Mouse (Mus musculus) layer of hippocampus, postnatal 14 days (tissue): Measurements from ENCODE around the gene Tmprss9. TPM values are rescaled to one million over a fixed set of nuclear protein-coding genes. Genes with fewer than 3 reads are reported as not detected.
A peak's percentile ranks its signal among the peaks of the same experiment; 100 is the strongest.
"Not testable (repeated sequence)": the region's sequence is repeated elsewhere in the genome, so short reads cannot be mapped to it uniquely, and the experiment has no call there.

Experiments
- DNase-seq, 2 experiments: peaks; one replicate each; pipeline ENCODE4 v3.0.0; 2021 to 2022; ENCODE audit warnings: low spot score in 2 of 2, mixed read lengths in 1 of 2
- long read RNA-seq, 2 experiments: library from polyadenylated mRNA; stranded (forward); transcript quantifications; one replicate each; pipeline ENCODE4 v2.0.0; 2021
- total RNA-seq, 2 experiments: library from RNA; stranded (reverse); gene quantifications; 2 replicates each; pipeline ENCODE4 v1.2.3; 2021

Gene Tmprss9
- total RNA-seq = under 1 TPM; 0.38 to 0.44 TPM
- long read RNA-seq, experiment 1, partial matches to known transcripts = 0 of 1 reads
- long read RNA-seq, experiment 1, other reads (novel, unspliced or antisense) = 1 of 1 reads
- long read RNA-seq, experiment 2, partial matches to known transcripts = 1 of 3 reads
- long read RNA-seq, experiment 2, other reads (novel, unspliced or antisense) = 2 of 3 reads

DNA sequence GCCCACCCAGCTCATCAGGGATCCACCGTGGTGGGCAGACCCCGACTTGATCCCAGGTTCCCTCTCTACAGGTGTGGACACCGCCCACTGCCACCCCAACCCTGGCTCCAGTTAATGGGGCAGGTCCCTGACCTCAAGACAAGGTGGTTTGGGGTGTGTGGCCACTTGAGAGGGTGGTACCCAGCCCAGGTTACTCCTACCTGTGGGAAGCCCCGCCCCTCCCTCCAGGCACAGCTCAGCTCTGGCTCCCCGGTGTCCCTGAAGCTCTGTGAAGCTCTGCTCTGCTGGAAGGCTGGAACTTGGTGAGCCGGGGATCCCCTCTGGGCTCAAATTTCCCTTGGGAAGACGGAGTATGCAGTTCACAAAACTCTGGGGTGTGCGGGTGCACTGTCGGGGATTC, at the start of gene Tmprss9:
Gene Tmprss9 (plus strand): TSS at position 268 of the 400 bp plus-strand sequence.
- DNase-seq = no peak

DNA sequence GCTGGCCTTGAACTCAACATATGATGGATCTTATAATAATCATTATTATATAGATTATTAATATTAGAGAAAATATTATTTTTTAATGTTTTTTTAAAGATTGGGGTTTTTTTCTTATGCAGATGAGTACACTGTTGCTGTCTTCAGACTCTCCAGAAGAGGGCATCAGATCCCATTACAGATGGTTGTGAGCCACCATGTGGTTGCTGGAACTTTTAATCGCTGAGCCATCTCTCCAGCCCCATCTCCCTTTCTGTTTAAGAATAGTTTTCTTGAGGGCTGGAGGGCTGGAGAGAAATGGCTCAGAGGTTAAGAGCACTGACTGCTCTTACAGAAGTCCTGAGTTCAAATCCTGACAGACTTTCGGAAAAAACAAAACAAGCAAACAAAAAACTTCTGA, 49.7 kb upstream of the Tmprss9 start:
- no peak for DNase-seq

DNA sequence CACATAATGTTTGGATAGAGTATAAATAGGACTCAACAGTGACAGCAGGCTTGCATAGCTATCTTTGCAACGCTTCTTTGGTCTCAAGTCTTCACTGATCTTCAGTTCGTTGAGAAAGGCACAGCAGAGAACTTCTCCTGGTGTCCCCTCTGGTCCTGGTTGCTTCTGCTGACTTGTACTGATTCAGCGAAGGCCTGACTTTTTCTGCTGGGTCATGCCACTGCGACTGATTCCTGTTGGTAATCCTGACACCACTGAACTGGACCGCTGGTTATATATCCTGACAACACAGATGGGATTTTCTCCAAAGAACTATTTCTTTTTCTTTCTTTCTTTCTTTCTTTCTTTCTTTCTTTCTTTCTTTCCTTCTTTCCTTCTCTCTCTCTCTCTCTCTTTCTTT, 49.1 kb upstream of the Tmprss9 start:
- no peak for DNase-seq

DNA sequence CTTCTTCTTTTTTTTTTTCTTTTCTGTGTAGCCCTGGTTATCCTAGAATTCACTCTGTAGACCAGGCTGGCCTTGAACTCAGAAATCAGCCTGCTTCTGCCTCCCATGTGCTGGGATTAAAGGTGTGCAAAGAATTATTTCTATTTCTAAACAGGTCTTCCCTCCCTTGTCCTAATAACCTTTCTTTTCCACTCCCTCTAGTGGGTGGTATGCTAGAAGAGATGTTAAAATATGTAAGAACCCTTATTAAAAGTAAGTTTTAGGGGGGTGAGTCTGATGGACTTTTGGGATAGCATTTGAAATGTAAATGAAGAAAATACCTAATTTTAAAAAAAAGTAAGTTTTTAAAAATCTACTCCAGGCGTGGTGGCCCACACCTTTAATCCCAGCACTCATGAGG, 48.3 kb upstream of the Tmprss9 start:
- no peak for DNase-seq

DNA sequence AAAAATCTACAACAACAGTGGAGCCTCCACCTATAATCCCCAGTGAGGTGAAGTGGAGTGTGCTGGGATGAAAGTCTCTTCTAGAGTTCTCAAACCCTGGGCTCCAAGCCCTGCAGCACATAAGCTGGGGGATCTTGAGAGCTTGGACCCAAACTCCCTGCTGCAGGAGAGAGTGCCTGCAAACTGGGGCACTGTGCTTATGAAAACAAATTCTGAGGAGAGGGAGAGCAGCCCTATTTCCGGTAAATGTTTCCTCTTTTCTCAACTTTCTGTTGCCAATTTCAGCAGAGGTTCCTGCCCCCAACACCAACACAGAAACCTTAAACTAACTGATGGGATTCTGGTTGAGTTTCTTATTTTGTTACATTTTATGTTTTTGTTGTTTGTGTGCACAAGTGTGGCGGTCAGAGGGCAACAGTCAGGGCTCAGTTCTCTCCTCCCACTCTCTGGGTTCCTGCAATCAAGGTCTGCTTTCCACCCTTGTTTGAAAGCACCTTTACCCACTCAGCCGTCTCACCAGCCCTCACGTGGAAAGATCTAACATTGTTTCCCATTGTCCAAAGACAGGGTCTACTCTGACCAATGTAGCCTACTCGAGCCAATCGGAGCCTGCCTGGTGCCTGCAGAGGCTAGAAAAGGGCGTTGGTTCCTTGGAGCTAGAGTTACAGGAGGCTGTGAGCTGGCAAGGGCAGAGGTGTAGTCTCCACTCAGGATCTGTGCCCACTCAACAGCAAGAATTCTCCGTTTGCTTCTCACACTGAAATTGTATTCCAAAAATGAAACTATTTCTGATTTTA, 47.6 kb upstream of the Tmprss9 start:
- DNase-seq = no peak

DNA sequence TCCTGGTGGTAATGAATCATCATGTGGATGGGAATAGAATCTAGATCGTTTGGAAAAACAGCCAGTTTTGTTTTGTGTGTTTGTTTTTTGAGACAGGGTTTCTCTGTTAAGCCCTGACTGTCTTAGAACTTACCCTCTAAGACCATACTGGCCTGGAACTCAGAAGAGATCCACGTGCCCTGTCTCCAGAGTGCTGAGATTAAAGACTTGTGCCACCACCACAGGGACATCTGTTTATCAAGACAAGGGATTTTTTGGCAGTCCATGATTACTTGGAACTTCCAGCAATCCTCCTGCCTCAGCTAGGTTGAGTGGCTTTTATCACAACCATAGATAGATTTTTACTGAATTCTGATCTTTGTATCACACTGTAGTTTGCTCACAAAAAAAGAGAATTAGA, 46.8 kb upstream of the Tmprss9 start:
- DNase-seq = no peak

DNA sequence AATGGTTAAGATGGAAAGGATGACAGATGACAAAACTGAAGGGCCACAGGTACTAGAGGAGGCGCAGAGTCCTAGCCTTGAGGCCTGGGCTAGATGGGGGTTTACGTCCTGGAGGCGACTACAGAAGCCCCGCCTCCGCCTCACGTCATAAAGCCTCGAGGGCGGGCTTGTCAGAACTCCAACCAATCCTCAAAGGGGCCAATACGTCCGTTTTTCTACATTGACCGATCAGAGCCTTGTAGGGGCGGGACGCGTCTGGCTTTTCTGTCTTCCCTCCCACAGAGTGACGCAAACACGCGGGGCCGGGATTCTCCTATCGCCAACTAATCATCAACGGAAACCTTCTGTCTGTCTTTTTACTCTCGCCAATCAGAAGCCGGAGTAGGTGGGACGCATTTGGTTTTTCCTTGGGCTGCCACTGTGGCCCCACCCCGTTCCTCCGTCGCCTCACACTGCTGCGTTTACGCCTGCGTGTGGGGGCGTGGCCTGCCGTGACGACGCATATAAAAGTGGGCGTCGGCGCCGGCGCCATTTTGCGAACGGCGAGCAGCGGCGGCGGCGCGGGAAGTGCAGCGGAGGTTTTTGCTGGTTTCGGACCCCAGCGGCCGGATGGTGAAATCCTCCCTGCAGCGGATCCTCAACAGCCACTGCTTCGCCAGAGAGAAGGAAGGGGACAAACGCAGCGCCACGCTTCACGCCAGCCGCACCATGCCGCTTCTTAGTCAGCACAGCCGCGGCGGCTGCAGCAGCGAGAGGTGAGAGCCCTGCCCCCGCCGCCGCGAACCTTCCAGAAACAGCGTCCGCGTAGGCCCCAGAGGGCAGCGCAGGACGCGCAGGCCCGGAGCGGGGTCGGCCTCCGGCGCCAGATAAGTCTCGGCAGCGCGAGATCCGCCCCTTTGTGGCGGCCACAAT, 45.2 kb upstream of the Tmprss9 start, which contains the start of gene Oaz1:
Gene Oaz1 (plus strand): TSS at position 506 of the 912 bp plus-strand sequence.
- peak; percentile 99 to 100 for DNase-seq

DNA sequence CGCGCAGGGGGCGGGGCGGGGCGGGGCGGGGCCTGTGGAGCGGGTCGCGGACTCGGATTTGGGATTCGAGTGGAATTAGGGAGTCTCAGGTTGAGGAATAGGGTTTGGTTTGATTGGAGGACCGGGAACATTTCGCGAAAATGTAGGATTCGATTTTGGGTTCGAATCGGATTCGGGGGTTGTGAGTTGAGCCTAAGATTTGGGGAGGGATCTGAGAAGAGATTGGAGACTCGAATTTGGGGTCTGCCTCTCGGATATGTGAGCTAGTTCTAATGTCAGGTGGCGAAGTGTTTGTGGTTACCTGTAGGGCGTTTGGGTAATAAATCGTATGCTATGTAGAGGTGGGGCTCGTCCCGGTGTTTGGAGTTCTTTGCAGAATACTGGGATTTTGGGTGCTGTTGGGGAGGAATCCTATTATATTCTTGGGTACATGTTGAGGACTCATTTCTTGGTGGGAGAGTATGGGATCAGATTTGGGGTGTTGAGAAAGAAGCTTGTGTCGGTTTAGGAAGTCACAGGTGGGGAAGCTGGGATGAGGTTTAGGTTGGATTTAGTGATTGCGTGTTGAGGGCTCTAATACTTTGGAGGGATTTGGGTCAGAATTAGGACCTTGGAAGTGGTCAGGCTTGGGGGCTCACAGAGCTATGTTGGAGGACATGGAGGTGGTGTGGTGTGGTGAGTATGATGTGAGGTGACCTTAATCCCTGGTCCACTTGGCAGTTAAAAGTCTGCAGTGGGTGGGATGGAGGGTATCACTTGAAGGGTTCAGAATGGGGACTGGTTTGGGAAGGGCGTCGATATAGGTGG, 44.4 kb upstream of the Tmprss9 start:
- DNase-seq = no peak

DNA sequence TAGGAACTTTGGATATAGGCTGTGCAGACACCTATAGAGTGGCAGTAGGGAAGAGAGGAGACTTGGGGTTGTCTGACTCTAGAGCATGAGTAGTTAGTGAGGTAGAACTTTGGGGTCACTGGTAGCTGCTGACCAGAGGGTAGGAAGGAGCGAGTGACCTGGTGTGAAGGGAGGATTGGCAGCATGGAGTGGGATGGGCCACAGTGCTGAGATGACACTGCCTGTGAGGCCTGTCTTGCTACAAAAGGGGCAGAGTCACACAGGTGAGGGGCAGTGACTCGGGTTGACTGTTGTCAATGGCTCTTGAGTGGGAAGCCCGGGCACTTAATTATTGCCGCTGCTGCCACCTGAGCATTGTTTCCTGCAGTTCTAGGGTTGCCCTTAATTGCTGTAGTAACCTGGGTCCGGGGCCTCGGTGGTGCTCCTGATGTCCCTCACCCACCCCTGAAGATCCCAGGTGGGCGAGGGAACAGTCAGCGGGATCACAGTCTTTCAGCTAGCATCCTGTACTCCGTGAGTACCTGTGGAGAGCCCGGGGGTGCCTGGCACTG, 43.7 kb upstream of the Tmprss9 start:
- no peak for DNase-seq

DNA sequence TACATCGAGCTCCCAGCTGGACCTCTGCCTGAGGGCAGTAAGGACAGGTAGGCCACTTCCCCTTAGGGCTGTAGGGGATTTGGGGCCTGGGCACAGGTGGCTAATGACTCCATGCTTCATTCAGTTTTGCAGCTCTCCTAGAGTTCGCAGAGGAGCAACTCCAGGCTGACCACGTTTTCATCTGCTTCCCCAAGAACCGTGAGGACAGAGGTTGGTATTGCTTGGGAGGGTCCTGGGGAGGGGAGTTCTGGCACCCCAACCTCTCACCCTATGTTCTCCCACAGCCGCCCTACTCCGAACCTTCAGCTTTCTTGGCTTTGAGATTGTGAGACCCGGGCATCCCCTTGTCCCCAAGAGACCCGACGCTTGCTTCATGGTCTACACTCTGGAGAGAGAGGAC, 43.1 kb upstream of the Tmprss9 start:
- not testable (repeated sequence) for DNase-seq

DNA sequence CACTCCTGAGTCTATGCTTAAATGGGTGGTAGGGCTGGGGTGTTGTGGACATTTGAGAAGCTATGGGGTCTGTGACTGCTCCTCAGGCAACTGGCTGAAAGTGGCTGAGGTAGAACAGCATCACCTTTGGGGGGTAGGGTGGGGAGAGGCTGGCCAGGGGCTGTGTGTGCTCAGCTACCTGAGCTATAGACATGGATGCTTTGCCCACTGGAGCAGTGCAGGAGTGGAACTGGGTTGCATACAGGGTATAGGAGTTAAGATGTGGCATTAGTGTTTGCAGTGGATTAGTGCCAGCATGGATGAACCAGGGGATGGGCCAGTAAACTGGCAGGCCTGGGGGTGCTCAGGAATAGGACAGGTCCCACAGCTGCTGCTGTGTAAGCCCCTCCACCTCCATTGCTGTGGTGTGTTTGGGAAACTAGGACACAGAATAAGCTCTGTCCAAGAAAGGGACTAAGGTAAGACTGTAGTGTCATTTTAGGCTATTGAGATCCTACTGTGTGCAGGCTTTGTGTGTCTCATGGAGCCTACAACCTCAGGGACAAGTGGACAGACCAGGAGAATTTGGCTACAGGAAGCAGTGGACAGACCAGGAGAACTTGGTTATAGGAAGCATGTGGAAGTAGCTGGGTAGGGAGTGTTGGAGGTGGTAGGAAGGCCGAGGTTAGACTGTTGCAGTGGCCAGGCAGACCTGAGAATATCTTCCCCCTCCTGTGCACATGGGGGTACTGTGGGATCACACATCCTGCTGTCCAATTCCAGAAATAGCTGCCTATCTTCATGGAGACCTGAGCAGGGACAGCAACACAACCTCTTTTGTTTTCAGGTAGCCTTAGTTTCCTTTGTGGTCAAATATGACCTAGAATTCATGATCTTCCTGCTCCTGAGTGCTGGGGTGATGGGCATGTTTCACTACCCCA, 42.0 kb upstream of the Tmprss9 start:
- DNase-seq = no peak

DNA sequence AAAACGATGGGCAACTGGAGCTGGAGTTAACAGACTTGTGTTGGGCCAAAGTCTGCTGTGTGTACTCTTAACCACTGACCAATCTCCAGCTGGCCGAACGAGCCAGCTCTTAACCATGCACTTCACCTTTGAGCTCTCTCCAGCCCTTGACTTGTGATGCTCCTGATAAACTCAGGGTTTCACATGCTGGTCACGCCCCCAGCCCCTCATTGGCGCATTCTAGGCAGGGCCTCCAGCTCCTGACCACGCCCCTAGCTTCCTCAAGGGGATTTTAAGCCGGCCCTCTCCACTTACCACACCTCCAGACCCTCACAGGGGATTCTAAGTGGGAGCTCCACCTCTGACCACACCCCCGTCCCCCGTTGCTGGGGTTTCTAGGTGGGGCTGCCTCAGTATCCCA, 40.5 kb upstream of the Tmprss9 start:
- DNase-seq = no peak

DNA sequence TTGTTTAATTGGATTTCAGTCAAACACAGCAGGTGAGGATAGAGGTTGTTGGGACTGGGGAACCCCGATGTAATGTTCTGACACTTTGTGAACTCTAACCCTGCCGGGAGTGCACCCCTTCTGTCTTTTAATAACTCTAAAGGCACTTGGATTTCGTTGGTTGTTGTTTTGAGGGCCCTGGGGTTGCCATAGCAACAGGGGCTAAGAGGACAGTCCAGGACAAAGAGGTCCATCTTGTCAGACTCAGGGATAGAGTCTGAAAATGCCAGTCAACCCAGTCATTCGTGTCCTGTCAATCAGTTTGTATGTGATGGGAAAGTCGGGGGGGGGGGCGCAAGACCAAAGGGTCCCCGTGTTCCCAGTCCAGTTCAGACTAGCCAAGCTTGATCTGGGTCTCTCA, 38.8 kb upstream of the Tmprss9 start:
- DNase-seq = no peak

DNA sequence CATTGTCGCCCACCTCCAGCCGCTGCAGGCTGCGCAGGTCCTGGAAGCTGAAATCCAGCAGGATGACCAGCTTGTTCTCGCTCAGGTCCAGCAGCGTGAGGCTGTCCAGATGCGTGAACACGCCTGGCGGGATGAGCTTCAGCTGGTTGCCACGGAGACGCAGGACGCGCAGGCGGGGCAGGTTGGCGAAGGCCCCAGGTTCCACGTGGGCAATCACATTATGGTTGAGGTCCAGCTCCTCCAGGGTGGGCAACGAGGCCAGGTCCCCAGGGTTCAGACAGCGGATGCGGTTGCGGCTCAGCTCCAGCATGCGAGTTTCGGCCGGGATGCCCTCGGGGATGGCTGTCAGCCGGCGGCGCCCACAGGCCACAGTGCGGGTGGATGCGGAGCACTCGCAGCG, 36.0 kb upstream of the Tmprss9 start:
- DNase-seq = no peak

DNA sequence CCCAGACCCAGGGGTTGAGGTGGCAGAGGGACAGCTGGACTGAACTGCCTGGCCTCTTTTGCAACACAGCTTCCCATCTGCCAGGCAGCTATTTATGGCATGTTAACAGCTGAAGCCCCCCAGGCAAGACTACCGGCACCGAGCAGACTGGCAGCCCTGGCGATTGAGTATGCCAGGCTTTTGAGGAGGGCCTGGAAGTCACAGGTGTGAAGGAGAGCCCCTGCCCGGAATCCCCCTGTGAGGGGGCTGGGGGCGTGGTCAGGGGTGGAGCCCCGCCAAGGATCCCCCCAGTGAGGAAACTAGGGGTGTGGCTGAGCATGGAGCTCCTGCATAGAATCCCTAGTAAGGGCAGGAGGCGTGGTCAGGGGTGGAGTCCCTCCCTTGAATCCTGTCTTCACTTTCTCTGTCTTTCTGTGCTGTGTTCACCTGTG, 34.7 kb upstream of the Tmprss9 start:
- no peak for DNase-seq

DNA sequence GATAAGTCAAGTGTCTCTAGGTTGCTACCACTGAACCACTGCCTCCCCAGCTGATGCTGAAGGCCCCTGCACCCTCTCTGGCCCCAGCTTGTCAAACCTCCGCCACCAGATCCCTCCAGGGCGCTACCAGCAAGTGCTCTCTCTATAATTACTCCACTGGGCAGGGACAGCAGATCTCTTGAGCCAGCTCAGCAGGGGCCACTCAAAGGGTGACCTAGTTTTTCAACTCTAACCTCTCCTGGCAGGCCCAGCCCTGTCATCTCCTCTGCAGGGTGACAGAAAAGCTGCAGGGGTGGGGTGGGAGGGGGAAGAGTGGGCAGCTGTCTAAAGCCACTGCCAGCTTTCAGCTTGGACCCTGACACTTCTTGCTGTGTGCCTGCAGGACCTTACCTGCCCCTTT, 33.8 kb upstream of the Tmprss9 start:
- no peak for DNase-seq

DNA sequence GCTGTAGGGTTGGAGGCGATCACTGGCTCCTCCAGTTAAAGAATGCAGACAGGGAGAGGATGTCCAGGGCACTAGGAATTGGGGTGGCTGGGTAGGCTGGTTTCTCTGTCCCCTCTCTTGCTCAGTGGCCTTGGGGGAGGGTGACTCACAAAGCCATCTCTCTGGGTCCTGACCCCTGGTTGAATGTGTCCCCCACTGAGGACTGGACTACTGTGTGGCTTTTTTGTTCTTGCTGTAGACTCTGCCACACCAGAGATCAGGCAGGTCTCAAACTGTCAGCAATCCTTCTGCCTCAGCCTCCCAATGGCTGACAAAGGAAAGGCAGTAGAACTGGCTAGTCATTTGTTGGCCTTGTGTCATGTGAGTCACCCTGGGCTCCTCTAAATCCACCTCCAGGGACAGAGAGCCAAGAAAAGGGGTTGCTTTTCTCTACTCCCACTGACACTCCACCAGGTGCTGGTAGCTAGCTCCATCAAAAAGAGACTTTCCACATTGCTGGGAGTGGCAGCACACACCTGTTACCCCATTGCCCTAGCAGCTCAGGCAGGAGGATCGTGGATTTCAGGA, 33.2 kb upstream of the Tmprss9 start:
- no peak for DNase-seq

DNA sequence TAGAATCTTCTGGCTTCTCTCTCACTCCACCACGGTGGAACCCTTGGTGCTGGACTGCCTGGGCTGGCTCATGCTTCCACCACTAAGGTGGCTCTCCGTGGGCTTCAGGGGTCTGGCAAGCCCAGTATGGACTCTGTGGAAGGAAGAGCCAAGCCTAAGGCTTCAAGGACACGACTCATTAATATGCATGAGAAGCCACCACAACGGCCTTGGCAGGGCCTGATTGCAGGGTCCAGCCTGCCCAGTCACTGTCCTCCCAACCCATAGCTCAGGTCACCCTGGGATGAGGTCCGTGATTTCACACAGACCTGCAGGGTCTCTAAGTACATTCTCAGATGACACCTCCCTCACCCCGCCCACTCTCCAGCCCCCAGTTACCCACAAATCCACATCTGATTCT, 31.8 kb upstream of the Tmprss9 start:
- no peak for DNase-seq

DNA sequence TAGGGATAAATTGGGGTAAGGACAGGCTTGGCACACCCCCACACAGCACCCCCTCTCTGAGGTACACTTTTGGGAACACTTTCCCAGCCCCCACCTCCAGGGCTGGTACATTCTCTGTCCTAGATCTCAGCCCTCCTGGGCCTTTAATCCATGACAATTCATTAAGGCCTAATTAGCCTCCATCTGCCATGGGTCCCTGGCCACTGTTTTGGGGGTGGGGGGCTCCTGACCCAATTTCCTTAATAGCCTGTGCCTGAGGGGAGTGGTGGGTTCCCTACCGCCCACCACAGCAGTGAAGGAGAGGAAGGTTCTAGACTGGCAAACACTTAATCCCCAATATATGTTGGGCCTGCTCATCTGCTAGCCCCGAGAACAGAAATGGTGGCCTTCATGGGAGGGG, 30.0 kb upstream of the Tmprss9 start:
- DNase-seq = no peak
